Mouse (Mus musculus) heart, postnatal 14 days (tissue): ENCODE data around the gene Slc44a1. TPM values are rescaled to one million over a fixed set of nuclear protein-coding genes. Genes with fewer than 3 reads are reported as not detected.
A peak's percentile ranks its signal among the peaks of the same experiment; 100 is the strongest.

Experiments
- DNase-seq, 2 experiments: peaks; one replicate each; pipeline ENCODE4 v3.0.0; 2021 to 2022
- intact Hi-C: fragments of 180-260 bp; cut with DNase I; formaldehyde crosslinking; loops from one replicate; pipeline ENCODE4 v1.15.1; 2025
- total RNA-seq, 2 experiments: library from RNA; stranded (reverse); gene quantifications; 2 replicates each; pipeline ENCODE4 v1.2.3; 2021

Gene Slc44a1
- total RNA-seq, 2 experiments from 2014 or later, result 43.0 to 47.2 TPM

DNA sequence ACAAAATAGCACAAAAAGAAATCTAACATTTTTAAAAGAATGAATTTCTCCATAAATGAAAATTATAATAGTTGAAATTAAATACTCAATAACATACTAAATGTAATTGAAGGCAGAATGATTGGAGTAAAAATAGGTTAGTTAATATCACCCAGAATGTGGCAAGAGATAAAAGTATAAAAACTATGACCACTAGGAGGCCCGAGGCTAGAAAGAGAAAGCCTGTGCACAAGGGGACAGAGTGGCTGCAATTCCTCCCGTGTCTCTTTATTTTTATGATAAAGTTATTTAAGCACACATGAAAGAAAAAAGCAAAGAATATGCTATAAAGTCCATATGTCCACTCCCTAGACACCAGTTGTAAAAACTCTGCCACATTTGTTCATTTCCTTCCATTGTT lies 17.4 kb upstream of the Slc44a1 start:
- DNase-seq, result no peak
- intact Hi-C loops, result no loop called here

DNA sequence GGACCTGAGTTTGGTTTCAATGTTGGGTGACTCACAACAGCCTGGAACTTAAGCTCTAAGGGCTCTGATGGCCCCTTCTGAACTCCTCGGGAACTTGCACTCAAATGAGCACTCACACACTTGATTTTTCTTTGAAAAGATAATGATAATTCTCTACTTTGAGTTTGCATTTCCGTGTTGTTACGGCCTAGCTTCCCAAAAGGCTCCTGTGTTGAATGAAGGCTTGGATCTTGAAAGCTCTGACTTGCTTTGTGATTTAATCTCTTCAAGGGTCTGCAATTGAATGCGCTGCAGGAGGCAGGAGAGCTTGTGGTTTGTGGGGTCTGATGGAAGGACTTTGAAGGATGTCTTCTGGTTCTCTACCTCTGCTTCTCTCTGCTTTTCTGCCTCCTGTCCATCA lies 13.1 kb upstream of the Slc44a1 start:
- DNase-seq, result no peak
- intact Hi-C loops, result no loop called here

DNA sequence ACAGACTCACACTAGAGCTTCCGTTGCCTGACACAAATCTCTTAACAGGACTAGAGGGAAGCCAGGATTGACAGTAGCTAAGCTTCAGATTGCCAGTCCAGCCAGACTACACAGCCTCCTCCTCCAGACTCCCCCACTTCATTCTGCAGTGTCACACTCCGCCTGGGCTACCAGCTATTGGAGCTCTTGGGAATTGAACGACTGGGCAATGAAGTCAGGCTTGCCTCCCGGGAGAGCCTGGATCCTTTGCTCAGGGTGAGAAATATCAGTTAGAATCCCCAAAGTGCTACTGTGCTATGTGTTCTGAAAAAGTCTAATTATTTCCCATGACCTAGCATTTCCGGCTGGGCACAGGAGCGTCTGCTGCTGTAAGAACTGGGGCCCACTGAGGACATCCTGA lies 9.7 kb upstream of the Slc44a1 start:
- no peak for DNase-seq

DNA sequence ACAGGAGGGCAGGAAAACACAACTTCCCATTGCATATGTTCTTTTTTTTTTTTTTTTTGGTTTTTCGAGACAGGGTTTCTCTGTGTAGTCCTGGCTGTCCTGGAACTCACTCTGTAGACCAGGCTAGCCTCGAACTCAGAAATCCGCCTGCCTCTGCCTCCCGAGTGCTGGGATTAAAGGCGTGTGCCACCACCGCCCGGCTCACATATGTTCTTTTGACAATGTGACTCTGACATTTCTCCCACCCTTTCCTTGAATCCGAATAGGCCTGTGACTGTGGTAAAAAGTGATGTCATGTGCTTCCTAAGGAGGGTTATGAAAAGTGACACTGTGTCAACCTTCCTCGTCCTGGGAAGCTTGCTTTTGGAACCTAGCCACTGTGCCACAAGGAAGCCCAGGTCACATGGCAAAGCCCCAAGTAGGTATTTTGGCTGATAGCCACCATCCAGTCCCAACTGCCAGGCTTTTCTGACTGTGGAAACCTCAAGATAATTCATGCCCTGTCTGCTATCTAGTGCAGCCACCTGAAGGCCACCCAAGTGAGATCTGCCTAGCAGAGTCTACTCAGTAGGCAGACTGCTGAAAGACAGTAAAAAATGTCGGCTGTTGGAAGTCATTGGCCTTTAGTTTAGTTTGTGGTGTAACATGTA lies 8.5 kb upstream of the Slc44a1 start:
- intact Hi-C loops, result no loop called here
- peak in 1 of 2 experiments; percentile 38 for DNase-seq

More for the DNA sequence above, 9.7 kb upstream of the Slc44a1 start:
- intact Hi-C loops, result no loop called here

DNA sequence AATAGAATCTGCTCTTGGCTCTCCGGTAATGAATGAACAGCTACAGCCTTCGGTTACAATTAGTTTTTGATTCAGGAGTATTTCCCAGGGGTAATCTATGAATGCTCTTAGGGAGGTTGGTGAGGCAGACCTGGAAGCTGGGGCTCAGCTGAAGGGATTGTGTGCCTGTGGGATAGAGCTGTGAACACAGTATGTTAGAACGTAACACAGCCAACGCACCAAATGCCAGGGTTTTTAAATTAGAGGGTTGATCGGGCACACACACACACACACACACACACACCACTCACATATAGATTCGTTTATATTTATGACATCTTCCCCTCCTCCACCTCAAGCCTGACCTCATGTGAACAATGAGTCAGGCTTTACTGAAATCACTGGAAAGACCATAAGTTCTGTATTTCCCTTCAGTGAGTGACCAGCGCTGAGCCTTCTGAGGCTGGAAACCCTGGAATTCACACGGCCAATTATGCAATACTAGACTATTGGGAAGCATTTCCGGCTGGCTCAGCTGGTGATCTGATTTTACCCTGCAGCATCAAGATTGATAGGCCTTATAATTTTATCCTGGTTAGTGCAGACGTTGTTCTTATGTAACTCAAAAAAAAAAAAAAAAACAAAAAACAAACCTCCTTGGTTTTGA lies 3.0 kb upstream of the Slc44a1 start:
- intact Hi-C loops, result no loop called here
- peak; percentile 21 to 23 for DNase-seq

DNA sequence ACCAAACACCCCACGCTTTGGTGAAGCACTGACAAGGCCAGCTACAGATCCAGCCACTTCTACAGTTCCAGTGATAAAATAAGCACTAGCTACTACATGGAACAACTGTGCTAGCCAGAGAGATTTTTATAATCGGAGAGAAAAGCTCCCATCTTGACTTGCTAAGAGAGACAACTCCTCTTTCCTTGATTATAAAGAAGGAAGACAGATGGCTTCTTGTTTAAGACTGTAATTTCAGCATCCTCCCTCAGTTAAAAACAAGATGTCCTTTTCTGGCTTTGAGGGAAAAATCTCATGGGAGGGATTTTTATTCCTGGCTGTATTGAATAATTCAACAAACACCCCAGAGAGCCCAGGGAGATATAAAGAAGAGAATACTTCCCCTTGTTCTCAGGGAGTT lies 1.8 kb upstream of the Slc44a1 start:
- intact Hi-C loops, result no loop called here
- no peak for DNase-seq

DNA sequence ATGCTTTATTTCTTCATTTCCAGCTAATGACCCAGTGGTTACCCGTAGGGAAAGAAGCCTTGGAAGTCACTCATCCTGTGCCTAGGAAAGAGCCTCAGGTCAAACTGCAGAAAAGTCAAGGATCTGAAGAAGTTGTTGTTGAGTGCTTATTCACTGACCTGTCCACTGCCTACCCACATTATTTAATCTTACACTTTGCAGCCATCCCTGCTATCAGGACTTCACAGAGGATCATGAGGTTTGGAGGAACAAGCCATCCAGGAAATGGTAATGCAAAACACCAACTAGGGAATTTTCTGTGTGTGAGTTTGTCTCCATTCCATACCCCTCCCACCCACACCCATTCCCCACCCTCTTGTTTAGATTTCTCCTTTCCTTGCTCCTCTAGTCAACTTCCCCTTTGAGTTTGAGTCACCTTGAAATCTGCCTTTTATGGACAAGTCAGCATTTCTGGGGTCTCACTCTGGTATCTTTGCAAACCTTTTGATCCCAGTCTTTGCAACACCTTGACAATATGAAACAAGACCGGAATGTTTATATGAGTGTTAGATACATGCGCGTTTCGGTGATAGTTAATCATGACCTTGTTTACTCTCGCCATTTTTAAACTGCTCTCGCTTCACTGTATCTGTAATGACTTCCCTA lies 1.3 kb upstream of the Slc44a1 start:
- DNase-seq, result no peak
- intact Hi-C loops, result no loop called here

DNA sequence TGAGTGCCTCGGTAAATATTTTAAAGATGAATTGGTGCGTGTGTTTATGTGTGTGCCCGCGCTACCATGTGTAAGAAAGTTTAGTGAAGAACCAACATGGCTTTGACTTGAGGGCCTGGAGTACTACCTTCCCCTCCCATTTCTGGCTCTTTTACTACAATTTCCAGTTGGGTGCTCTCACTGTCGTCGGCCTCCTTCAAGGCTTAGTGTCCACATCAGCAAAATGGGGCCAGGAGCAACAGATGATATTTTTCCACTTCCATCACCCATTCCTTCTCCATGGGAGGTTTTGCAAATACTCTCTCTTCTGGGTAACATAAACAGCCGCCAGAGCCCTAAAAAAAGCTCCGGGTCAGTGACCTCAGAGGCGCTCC lies 590 bp upstream of the Slc44a1 start:
- intact Hi-C loops, result loop anchor here (5.0 kb wide), 4 partner anchors 57 to 263 kb away; no protein-coding TSS in a partner anchor
- no peak for DNase-seq

DNA sequence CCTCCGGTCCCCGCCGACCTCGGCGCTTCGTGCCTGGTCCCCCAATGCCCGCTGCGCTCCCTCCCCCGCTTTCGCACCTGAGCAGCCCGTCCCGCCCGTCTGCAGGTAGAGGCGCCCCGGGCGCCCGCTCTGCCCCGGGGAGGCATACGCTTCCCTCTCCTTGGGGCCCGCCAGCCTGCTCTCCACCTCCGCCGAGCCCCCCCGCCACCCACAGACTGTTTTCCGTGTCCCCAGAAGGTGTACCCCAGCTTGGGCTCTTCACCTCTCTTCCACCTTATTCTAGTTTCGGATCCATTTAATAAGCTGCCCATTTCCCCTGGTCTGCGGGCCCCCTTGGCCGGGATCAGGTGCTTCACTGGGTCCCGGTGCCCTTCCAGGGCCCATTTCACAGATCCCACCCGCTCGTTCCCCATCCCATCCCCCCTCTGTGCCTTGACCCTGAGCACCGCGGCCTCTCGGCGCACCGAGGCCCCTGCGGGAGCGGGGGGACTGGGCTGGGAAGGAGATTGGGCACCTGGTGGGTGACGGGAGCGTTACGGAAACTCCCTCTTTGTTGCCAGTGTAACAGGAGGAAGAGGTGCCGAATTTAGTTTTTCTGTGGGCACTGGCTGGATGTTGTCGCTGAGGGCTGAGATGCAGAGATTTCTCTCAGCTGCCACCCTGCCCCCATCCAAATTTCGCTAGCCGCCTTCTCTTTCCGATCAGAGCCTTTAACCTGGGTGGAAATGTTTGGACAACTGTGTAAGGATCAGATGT lies 781 bp downstream of the Slc44a1 start:
- intact Hi-C loops, result loop anchor here (5.0 kb wide), 4 partner anchors 59 to 261 kb away; no protein-coding TSS in a partner anchor
- DNase-seq, result peak; percentile 39 to 46

DNA sequence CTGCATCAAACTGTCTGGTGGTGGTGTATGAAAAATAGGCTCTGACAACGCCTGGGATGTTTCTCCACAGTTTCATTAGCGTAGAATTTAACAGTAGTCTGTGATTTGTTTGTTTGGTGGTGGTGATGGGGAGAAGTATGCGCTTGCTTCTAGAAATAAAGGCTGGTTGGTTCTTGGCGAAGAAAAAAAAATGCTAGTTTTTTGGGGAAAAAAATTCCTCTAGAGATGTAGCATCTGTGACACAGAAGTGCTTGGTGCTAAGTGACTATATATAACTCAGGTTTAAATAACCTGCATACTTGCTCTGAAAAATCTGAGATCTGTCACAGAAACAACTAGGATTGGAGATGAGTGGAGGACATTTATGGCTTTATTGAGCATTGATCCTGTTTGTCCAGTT lies 1.5 kb downstream of the Slc44a1 start:
- no peak for DNase-seq
- intact Hi-C loops, result loop anchor here (5.0 kb wide), 4 partner anchors 59 to 261 kb away; no protein-coding TSS in a partner anchor

DNA sequence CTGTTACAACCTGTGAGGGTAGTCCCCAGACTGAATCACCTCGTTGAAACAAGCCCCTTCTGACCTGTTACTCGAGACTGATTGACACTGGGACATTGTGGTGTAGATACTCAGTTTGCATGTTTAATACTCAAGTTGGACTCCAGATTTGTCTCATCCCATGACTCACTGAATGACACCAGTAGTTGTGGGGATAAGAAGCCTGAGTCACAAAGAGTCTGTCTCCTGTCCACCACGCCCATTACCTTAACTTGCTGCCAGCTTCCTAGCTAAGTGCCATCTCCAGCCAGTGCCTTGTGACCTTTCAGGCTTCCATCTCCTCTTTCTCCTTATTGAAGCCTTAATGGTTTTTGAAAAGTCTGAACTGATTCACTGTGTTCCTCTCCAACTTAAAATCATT lies 6.0 kb downstream of the Slc44a1 start:
- intact Hi-C loops, result no loop called here
- no peak for DNase-seq

DNA sequence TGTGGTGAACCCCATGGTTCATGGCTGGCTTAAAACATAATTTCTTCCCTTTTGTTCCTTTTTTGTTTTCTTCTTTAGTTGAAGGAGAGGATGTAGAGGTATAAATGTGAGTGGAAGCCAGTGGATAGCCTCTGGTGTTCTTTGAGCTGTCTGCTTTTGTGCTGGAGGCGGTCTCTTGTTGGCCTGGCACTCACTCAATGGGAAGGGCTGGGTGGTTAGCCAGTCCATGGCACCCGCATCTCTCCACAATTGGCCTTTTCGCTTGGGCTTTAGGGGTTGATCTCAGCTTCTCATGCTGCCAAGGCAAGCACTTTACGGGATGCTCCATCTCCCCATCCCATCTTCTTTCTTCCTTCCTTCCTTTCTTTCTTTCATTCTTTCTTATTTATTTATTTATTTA lies 7.6 kb downstream of the Slc44a1 start:
- intact Hi-C loops, result no loop called here
- no peak for DNase-seq

DNA sequence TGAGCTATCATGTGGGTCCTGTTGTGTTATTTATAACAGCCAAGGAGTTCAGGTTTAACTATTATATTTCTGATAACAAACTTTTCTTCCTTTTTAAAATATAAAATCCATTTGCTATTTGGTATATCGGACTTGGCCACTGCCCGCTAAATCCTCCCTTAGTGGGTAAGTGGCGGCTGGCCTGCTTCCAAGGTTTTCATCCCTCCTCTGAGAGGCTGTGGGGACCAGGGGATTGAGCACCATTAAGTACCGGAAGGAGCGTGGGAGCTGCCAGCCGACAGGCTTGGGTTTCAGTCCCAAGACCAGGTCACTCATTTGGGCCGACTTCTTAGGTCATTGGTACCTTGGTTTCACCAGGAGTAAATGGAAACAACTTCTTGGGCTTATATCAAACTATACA lies 10.5 kb downstream of the Slc44a1 start:
- intact Hi-C loops, result no loop called here
- DNase-seq, result no peak

DNA sequence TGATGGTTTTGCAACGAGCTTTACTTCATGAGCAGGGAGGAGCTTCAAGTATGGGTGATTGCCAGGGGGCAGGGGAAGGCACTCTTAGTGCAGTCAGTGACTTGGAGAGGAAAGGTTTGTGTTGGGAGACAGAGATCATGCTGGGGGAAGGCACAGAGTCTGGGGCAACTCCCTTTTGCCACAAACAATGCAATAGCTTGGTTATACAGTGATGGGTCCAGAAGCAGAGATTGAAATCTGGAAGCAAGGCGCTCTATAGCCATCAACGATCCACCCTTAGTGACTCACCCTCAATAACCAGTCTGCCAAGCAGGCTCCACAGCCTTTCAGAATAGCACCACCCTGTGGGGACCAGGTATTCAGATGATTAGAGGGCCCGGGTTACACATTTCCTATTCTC lies 11.7 kb downstream of the Slc44a1 start:
- intact Hi-C loops, result no loop called here
- DNase-seq, result peak; percentile 13 to 24

DNA sequence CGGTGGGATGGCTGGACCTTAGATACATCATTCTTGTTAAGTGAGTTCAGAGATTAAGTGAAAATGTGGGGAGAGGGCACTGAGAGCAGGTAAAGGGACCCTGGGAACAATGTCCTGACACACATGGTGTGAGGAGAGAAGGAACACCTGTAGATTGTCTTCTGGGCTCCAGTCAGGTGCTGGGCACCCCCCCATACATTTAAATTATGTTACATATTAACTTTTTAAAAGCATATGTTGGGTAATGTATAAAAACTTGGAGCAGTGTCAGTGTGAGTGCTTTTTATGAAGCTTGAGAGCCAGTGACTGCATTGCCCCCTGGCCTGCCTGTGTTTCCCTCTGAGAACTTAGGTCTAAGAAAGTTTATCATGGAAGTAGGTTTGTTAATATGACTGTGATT lies 12.2 kb downstream of the Slc44a1 start:
- no peak for DNase-seq
- intact Hi-C loops, result no loop called here

DNA sequence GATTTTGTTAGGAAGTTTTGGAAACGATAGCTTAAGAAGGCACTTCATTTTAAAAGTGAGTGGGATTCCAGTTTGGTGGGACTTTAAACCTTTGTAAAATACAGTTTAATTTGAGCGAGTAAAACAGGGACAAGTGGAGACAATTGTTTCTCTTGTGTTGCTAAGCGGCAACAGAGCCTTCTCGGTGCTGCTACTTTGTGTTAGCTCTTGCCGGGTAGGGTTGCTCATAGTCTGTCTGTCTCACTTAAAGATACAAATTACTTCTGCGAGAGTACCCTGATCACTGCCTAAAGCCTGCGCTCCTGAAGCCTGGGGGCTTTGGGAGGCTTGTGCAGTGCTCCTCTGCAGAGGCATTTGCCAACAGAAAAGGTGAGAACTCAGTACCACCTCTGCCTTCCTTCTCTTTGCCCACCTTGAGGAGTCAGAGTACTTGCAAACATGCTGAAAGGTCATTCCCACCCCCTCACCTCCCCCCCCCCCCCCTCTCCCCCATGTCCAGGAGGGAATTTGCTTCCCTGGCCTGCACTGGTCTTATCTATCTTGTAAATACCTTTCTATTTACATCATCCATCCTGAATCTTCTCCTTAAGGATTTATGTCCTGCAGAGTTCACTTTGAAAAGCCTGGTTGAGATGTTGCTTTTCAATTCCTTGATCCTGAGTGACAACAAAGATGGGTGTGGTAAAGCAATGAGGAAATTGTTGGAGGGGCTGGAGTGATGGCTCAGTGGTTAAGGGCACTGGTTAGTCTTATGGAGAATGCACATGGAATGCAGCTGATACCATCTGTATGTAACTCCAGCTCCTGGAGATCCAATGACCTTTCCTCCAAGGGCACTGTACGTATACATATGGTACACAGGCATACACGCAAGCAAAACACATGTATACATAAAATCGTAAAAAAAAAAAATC lies 13.0 kb downstream of the Slc44a1 start:
- intact Hi-C loops, result no loop called here
- no peak for DNase-seq

DNA sequence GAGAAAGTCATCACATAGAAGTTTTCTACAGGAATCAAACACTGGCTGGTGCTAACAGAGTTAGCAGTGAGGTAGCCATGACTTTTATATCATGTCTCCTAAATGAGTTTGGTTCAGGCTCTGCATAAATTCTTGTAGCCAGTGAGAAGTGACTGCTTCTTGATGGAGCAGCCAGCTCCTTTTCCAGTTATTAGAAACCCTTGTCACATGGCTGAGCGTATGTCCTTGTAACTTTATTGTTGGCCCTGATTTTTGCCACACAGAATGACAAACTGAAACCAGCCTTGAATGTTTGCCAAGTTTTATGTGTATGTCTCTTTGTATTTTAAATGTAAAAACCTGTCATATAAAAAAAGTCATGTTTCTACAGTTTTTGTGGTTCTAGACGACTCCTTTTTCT lies 15.7 kb downstream of the Slc44a1 start:
- intact Hi-C loops, result no loop called here
- DNase-seq, result no peak

DNA sequence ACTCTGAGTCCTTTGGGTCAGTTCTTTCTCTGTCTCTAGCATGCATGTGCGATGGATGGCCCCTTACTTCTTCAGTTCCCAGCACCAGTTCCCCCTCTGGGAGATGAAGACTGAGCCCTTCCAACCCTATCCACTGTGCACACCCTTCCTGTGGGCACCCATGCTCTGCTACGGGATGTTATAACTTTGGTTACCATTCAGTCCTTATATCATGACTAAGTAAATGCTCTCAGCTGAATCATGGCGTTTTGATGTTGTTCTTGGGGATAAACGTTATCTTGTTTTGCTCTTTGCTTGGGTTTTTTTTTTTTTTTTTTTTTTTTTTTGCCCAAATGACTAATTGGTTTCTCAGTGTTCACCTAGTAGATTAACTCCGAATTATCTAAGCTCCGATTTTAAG lies 16.4 kb downstream of the Slc44a1 start:
- intact Hi-C loops, result no loop called here
- no peak for DNase-seq

DNA sequence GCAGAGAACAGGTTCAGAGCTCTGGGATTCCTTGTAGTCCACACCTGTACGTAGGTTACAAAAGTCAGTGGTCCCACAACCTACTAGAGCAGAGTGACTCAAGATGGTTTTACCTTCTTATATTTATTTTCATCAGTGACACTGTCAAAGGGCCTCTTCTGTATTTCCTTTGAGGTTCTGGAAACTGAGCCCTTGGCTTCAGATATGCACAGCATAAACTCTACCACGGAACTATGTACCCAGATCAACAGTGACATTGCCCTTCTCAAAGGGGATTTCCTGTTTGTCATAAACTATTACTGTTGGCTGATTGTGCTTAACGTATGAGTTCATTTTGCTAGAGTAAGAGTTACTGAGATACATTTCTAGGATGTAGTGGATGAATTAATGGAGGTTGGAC lies 18.3 kb downstream of the Slc44a1 start:
- no peak for DNase-seq
- intact Hi-C loops, result no loop called here

DNA sequence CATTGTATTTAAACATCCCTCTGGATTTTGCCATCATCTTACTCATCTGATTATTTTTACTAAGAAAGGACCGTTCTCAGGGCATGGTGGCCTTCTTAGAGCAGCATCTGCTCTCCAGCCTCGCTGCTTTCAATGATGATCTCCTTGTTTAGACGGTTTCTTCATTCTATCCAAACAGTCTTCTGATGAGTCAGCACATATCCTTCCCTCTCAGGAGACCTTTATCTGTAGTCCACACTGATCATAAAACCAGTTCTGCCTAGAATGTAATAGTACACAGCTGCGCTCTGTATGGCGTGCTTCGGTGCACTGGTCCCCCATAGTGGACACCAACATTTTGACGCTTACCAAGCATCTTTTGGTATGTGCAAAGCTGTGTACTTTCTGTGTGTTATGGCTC lies 19.5 kb downstream of the Slc44a1 start:
- no peak for DNase-seq
- intact Hi-C loops, result no loop called here
